Mouse (Mus musculus) small intestine, adult 2 months (tissue): ENCODE measurements around the gene Ppfibp1. TPM values are rescaled to one million over a fixed set of nuclear protein-coding genes. Genes with fewer than 3 reads are reported as not detected.

Source experiments
- H3K27ac ChIP-seq: fragments of 200-500 bp; 2 replicates; pipeline ENCODE4 v1.5.1; 2012; ENCODE audit warnings: low read depth, low read length, control low read depth, inconsistent platforms; ENCODE audit not compliant: insufficient read depth
- H3K27me3 ChIP-seq: fragments of 200-500 bp; 2 replicates; pipeline ENCODE4 v1.6.1; 2012; ENCODE audit warnings: mild to moderate bottlenecking, moderate library complexity, low read length, inconsistent platforms; ENCODE audit not compliant: control insufficient read depth, insufficient read depth
- H3K36me3 ChIP-seq: fragments of 200-500 bp; 2 replicates; pipeline ENCODE4 v1.6.1; 2012; ENCODE audit warnings: mild to moderate bottlenecking, low read length, control low read depth, inconsistent platforms; ENCODE audit not compliant: control insufficient read depth, insufficient read depth
- H3K4me1 ChIP-seq: fragments of 200-500 bp; 2 replicates; pipeline ENCODE4 v1.6.1; 2012; ENCODE audit warnings: low read length, inconsistent platforms, mixed read lengths; ENCODE audit not compliant: control insufficient read depth, insufficient read depth, insufficient read length
- H3K4me3 ChIP-seq: fragments of 200-500 bp; 2 replicates; pipeline ENCODE4 v1.5.1; 2012; ENCODE audit warnings: low read depth, mild to moderate bottlenecking, control low read depth, inconsistent platforms, low read length, moderate library complexity
- CTCF ChIP-seq: fragments of 200-500 bp; IDR thresholded peaks from 2 replicates; pipeline ENCODE4 v1.5.1; 2012; ENCODE audit warnings: low read depth, mild to moderate bottlenecking, control low read depth, inconsistent platforms, low read length, moderate library complexity, mixed read lengths; ENCODE audit not compliant: insufficient replicate concordance, insufficient read length; ENCODE audit errors: extremely low read depth
- POLR2A ChIP-seq: fragments of 200-500 bp; IDR thresholded peaks from 2 replicates; pipeline ENCODE4 v1.6.1; 2012; ENCODE audit warnings: low read depth, mild to moderate bottlenecking, control low read depth, inconsistent platforms, low read length, moderate library complexity
- WGBS: fragments of 180-500 bp; shearing (Covaris S2); methylation state at CpG from one replicate; pipeline ENCODE4 v1.1.7; 2018; 5-methylcytosine and 5-hydroxymethylcytosine counted together
- polyA plus RNA-seq: library from polyadenylated mRNA; depleted of rRNA; stranded (reverse); fragments of >200 nt; gene quantifications from 2 replicates; pipeline ENCODE4 v1.2.3, GENCODE M21; 2012

Ppfibp1 gene
- polyA plus RNA-seq, 1 experiment = 3.3 TPM

GRCm38 (mm10) chr6:147010811-147011520 lies 122.7 kb downstream of the Ppfibp1 start:
- TF ChIP-seq CTCF (no peak), POLR2A (no peak)
- Histone ChIP-seq H3K4me1 (no peaks in the 10 kb centered on the region), H3K27ac (no peak overlapping the region), H3K27me3 (no peaks in the 10 kb centered on the region), H3K36me3 (peaks cover 4% of the 10 kb centered on the region), H3K4me3 (no peak overlapping the region)
- 83% methylated on average over 15 of the region's 15 CpGs for WGBS

GRCm38 (mm10) chr6:147011555-147011954 lies 123.3 kb downstream of the Ppfibp1 start:
- no peaks in the 10 kb centered on the region for H3K27me3 ChIP-seq
- TF ChIP-seq CTCF (no peak), POLR2A (no peak)
- 77% methylated on average over 6 of the region's 6 CpGs for WGBS
- H3K36me3 ChIP-seq = peaks cover 5% of the 10 kb centered on the region
- H3K4me3 ChIP-seq = no peak overlapping the region
- H3K27ac ChIP-seq = no peak overlapping the region
- H3K4me1 ChIP-seq = no peaks in the 10 kb centered on the region

GRCm38 (mm10) chr6:147011977-147012376 lies 123.7 kb downstream of the Ppfibp1 start:
- Histone ChIP-seq H3K27me3 (no peaks in the 10 kb centered on the region), H3K36me3 (peaks cover 5% of the 10 kb centered on the region), H3K4me3 (no peak overlapping the region), H3K27ac (no peak overlapping the region), H3K4me1 (no peaks in the 10 kb centered on the region)
- WGBS = 92% methylated on average over 6 of the region's 6 CpGs
- TF ChIP-seq CTCF (no peak), POLR2A (no peak)

- H3K4me3 ChIP-seq = no peak overlapping the region
- no peaks in the 10 kb centered on the region for H3K4me1 ChIP-seq
- peaks cover 5% of the 10 kb centered on the region for H3K36me3 ChIP-seq
- 86% methylated on average over 1 of the region's 1 CpGs for WGBS
- H3K27ac ChIP-seq = no peak overlapping the region
- no peaks in the 10 kb centered on the region for H3K27me3 ChIP-seq
- TF ChIP-seq CTCF = peak; percentile 17; the same call in 1 of the 2 replicates
- no peak for TF ChIP-seq POLR2A
Observed at GRCm38 (mm10) chr6:147013546-147013945, 125.3 kb downstream of the Ppfibp1 start.

GRCm38 (mm10) chr6:147017906-147018305 lies 129.6 kb downstream of the Ppfibp1 start:
- 80% methylated on average over 4 of the region's 4 CpGs for WGBS
- no peaks in the 10 kb centered on the region for H3K27me3 ChIP-seq
- TF ChIP-seq POLR2A = no peak
- TF ChIP-seq CTCF = no peak
- H3K4me1 ChIP-seq = 0 out of 2 replicates have a peak, but pooled peaks cover 2% of the 10 kb centered on the region
- peaks cover 17% of the 10 kb centered on the region for H3K36me3 ChIP-seq
- no peak overlapping the region for H3K4me3 ChIP-seq
- no peak overlapping the region for H3K27ac ChIP-seq

- peaks cover 17% of the 10 kb centered on the region for H3K36me3 ChIP-seq
Observed at GRCm38 (mm10) chr6:147018364-147018763, 130.1 kb downstream of the Ppfibp1 start.

GRCm38 (mm10) chr6:147021181-147021580 lies 132.9 kb downstream of the Ppfibp1 start:
- Histone ChIP-seq H3K4me3 (no peak overlapping the region), H3K4me1 (0 out of 2 replicates have a peak, but pooled peaks cover 2% of the 10 kb centered on the region), H3K36me3 (peaks cover 19% of the 10 kb centered on the region), H3K27me3 (no peaks in the 10 kb centered on the region), H3K27ac (no peak overlapping the region)
- WGBS = 97% methylated on average over 5 of the region's 5 CpGs
- TF ChIP-seq POLR2A (no peak), CTCF (no peak)

More at GRCm38 (mm10) chr6:147018364-147018763, 130.1 kb downstream of the Ppfibp1 start:
- Histone ChIP-seq H3K27ac (no peak overlapping the region), H3K27me3 (no peaks in the 10 kb centered on the region), H3K4me3 (no peak overlapping the region), H3K4me1 (0 out of 2 replicates have a peak, but pooled peaks cover 2% of the 10 kb centered on the region)
- TF ChIP-seq CTCF = no peak
- TF ChIP-seq POLR2A = no peak
- WGBS = 92% methylated on average over 5 of the region's 5 CpGs
